Mouse (Mus musculus): Measurements from ENCODE around the gene Ccdc157.

Ccdc157 gene

GRCm38 (mm10) chr11:4182061-4182460 is 22.0 kb upstream of the Ccdc157 start:
- no peak for DNase-seq (ENCODE audit: low spot score)

GRCm38 (mm10) chr11:4177716-4178115 is 17.6 kb upstream of the Ccdc157 start:
- DNase-seq (ENCODE audit: low spot score): no peak

- DNase-seq (ENCODE audit: low spot score): no peak
Measured at GRCm38 (mm10) chr11:4174586-4174985, 14.5 kb upstream of the Ccdc157 start.

GRCm38 (mm10) chr11:4166467-4167090 is 6.5 kb upstream of the Ccdc157 start:
- DNase-seq (ENCODE audit: low spot score): no peak

- no peak for DNase-seq (ENCODE audit: low spot score)
Measured at GRCm38 (mm10) chr11:4164701-4165100, 4.6 kb upstream of the Ccdc157 start.

- DNase-seq (ENCODE audit: low spot score): no peak
Measured at GRCm38 (mm10) chr11:4160758-4161480, 826 bp upstream of the Ccdc157 start.

GRCm38 (mm10) chr11:4158676-4159075 is 1.4 kb downstream of the Ccdc157 start:
- no peak for DNase-seq (ENCODE audit: low spot score)

- DNase-seq (ENCODE audit: low spot score): no peak
Measured at GRCm38 (mm10) chr11:4155641-4156040, 4.5 kb downstream of the Ccdc157 start.

GRCm38 (mm10) chr11:4153694-4154093 is 6.4 kb downstream of the Ccdc157 start:
- no peak for DNase-seq (ENCODE audit: low spot score)

GRCm38 (mm10) chr11:4149886-4150285 is 10.2 kb downstream of the Ccdc157 start:
- DNase-seq (ENCODE audit: low spot score): no peak

- peak; percentile 33 for DNase-seq (ENCODE audit: low spot score)
Measured at GRCm38 (mm10) chr11:4148536-4149156, 11.4 kb downstream of the Ccdc157 start.

- DNase-seq (ENCODE audit: low spot score): no peak
Measured at GRCm38 (mm10) chr11:4148120-4148519, 12.0 kb downstream of the Ccdc157 start.

- DNase-seq (ENCODE audit: low spot score): no peak
Measured at GRCm38 (mm10) chr11:4147098-4147497, 13.0 kb downstream of the Ccdc157 start.

GRCm38 (mm10) chr11:4146381-4146780 is 13.7 kb downstream of the Ccdc157 start:
- DNase-seq (ENCODE audit: low spot score): no peak

- no peak for DNase-seq (ENCODE audit: low spot score)
Measured at GRCm38 (mm10) chr11:4143281-4144062, 16.6 kb downstream of the Ccdc157 start.

- no peak for DNase-seq (ENCODE audit: low spot score)
Measured at GRCm38 (mm10) chr11:4142352-4142751, 17.7 kb downstream of the Ccdc157 start.

- DNase-seq (ENCODE audit: low spot score): no peak
Measured at GRCm38 (mm10) chr11:4141505-4141904, 18.6 kb downstream of the Ccdc157 start.

- no peak for DNase-seq (ENCODE audit: low spot score)
Measured at GRCm38 (mm10) chr11:4138964-4139363, 21.1 kb downstream of the Ccdc157 start.

- peak; percentile 69 for DNase-seq (ENCODE audit: low spot score)
Measured at GRCm38 (mm10) chr11:4134986-4135935, 24.8 kb downstream of the Ccdc157 start, which contains the start of gene Rnf215. TSS of gene Rnf215 (plus strand) at chr11:4135202.

GRCm38 (mm10) chr11:4134400-4134799 is 25.7 kb downstream of the Ccdc157 start:
- DNase-seq (ENCODE audit: low spot score): no peak

GRCm38 (mm10) chr11:4133450-4133849 is 26.6 kb downstream of the Ccdc157 start:
- no peak for DNase-seq (ENCODE audit: low spot score)

Data from ovary, adult 18-20 months (tissue).